Mouse (Mus musculus) heart, adult 2 months (tissue): ENCODE data around the gene Dydc2.

ENCODE experiments used
- CTCF ChIP-seq: fragments of 200-600 bp; IDR thresholded peaks from 2 replicates; pipeline ENCODE4 v1.8.1; 2022; ENCODE audit warnings: antibody characterized with exemption, mild to moderate bottlenecking, moderate library complexity
- EP300 ChIP-seq: fragments of 200-500 bp; IDR thresholded peaks from 2 replicates; pipeline ENCODE4 v1.6.1; 2011; ENCODE audit warnings: low read depth, low read length, control low read depth; ENCODE audit not compliant: insufficient read depth
- POLR2A ChIP-seq: fragments of 200-500 bp; IDR thresholded peaks from 2 replicates; pipeline ENCODE4 v1.6.1; 2011; ENCODE audit warnings: mild to moderate bottlenecking, low read depth, low read length, control low read depth; ENCODE audit not compliant: insufficient read depth

DNA sequence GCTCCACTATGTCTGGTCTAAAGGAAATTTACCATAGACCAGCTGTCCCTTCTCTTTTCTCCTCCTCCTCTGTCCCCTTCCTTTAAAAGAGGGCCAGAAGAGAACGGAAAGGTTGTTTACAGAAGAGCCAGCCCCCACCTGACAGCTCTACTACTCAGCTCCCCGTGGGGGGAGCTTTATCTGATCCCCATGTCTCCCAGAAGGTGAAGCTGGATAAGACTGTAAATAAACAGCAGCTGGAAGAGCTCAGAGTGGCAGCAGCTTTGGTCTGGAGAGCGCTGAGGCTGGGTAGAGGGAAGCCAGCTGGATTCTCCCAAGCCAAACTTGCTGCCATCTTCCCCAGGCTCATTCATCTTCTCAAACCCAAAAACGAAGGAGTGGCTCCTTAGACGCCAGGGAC is 61.4 kb downstream of the Dydc2 start:
- TF ChIP-seq EP300 (no peak), POLR2A (no peak), CTCF (no peak)
